Mouse (Mus musculus) NIH3T3 (cell line): ENCODE measurements around the gene S1pr5.
"Not testable (repeated sequence)": the region's sequence is repeated elsewhere in the genome, so short reads cannot be mapped to it uniquely, and the experiment has no call there.

Experiments
- DNase-seq: peaks from one replicate; pipeline ENCODE4 v3.0.0-alpha.2; 2012; ENCODE audit warnings: low read depth

Gene S1pr5

DNA sequence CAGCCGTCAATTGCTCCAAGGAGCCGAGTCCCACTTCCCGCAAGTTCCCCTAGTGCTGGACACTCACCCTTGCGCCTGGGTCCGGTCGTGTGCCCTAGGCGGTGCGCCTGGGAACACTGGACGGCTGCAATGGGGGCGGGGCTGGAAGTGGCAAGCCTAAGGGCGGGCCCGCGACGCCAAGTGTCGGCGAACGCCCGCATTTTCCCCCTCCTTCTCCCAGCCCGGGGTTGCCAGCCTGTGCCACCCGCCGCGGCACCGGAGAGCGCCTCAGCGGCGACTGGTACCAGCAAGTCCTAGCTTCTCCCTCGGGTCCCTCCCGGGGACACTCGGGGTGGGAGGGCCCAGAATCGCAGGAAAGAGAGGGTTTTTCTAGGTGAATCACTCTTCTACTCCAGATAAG is at the start of gene S1pr5:
TSS of gene S1pr5 (minus strand) at position 118 of the 400 bp plus-strand sequence.
- no peak for DNase-seq

- no peak for DNase-seq
Measured at GRCm38 (mm10) chr9:21292271-21292670, 44.0 kb upstream of the S1pr5 start.

DNA sequence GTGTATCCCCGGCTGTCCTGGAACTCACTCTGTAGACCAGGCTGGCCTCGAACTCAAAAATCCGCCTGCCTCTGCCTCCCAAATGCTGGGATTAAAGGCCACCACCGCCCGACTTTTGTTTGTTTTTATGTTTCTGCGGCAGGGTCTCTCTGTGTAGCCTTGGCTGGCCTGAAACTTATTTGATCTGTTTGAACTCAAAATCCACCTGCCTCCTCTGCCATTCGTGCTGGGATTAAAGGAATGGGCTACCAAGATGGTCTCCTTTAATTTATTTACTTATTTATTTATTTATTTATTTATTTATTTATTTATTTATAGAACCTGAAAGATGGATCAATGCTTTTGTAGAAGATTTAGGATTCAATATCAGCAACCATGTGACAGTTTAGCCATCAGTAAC is 43.6 kb upstream of the S1pr5 start:
- DNase-seq, result not testable (repeated sequence)

DNA sequence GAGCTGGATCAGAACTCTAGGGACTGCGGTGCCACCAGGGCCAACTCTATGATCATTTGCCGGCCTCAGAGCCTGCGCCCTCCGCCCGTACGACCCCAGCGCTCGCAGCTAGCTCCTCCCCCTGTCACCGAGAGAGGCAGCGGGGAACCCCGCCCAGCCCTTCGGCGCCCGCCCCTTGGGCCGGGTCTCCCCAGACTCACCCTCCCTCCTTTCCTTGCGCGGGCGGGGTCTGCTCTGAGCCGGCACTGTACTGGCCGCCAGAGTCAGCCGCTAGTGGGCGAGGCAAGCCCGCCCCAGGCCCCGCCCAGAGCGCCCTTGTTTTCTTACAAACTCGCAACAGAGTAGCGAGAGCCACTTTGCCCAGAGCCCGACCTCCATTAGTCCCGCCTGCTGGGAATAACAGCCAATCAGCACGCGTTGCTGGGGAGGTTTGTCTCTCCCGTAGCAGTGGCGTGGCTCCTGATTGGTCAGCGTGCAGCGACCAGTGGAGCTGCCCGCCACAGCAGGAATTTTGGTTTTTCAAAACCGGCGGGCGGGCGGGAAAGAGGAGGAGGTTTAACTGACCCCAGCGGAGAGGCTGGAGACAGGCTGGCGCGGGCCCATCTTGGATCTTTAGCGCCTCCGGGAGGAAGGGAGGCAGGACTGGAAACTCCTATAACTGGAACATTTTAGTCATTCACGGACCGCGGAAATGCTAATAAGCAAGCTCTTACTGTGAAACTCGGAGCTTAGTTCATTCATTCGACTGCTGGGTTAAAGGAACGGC is 43.0 kb upstream of the S1pr5 start, which contains the start of gene Cdkn2d:
TSS of gene Cdkn2d (minus strand) at position 386 of the 766 bp plus-strand sequence.
- DNase-seq, result peak; percentile 99

- DNase-seq, result peak; percentile 39
Measured at GRCm38 (mm10) chr9:21290589-21290988, 42.3 kb upstream of the S1pr5 start.

- no peak for DNase-seq
Measured at GRCm38 (mm10) chr9:21289337-21289671, 41.1 kb upstream of the S1pr5 start.

DNA sequence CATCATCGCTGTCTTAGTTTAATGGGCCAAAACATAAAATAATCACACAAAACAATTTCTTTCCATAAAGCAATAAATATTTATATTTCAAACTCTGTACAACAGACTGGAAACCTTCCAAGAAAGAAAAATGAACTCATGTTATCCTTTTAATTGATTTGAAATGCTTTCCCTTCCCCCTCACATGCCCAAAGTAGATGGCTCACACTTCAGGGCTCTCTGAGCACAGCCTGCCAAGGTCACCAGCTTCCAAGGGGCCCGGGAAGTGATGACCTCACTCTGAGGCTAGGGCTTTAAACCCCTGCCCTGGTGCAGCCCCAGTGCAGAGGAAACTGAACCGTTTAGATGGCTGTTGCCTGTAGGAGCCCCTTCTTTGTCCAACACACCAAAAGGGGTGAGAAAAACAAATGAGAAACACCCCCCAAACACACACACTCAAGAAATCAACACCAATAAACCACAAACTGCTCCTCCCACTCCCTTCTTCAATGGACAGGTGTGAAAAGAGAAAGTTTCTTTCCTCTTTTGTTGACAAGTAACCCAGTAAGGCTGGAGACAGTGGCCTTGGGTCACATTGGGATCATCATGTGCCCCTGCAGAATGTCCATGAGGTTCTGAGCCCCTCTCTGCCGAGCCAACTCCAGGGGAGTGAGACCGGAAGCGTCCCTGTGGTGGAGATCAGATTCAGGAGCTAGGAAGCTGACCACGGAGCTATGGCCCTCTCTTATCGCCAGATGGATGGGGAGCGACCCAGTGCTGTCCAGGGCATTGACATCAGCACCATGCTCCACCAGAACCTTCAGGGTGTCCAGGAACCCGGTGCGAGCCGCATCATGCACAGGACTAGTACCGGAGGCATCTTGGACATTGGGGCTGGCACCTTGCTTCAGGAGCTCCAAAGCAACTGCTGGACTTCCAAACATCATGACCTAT is 40.4 kb upstream of the S1pr5 start:
- DNase-seq, result peak; percentile 32

GRCm38 (mm10) chr9:21287571-21288402 is 39.5 kb upstream of the S1pr5 start, which contains the start of gene Kri1:
Gene Kri1, minus strand, starts transcription at chr9:21287969.
- DNase-seq, result peak; percentile 98

- no peak for DNase-seq
Measured at GRCm38 (mm10) chr9:21286753-21287152, 38.5 kb upstream of the S1pr5 start.

DNA sequence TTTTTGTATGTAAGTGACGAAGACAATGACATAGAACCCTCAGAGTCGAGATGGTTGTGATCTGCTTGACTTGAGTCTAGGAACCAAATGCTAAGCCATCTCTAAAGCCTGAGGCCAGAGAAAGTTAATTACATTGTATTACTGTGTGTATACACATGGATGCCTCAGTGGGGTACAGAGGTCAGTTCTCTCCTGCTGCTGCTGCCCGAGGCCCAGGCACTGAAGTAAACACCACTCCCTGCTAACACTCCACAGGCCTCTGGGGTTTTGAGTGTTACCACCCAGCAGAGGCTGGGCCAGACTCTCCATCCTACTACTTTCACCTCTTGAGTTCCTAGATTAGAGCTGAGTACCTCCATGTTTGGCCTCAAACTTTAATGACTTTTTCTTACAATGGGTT is 35.8 kb upstream of the S1pr5 start:
- no peak for DNase-seq

GRCm38 (mm10) chr9:21283591-21283990 is 35.3 kb upstream of the S1pr5 start:
- no peak for DNase-seq

DNA sequence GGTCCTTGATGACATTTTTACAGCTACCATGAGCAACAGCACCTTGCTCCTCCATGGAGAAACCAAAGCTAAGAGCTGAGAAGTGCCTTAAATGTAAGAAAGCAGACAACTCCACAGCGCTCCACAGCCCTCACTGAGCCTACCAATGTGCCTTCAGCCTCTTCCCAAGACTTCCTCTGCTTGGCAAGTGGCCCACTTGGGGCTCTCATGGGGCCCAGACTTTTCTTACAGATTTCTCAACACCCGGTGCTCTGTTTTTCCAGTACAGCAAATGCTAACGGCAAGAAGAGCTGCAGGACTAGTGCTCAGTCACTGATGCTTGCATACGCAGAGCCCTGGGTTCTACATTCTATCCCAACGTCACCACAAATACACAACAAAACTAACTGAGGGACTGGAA is 29.5 kb upstream of the S1pr5 start:
- no peak for DNase-seq

GRCm38 (mm10) chr9:21276307-21276706 is 28.1 kb upstream of the S1pr5 start:
- DNase-seq, result no peak

DNA sequence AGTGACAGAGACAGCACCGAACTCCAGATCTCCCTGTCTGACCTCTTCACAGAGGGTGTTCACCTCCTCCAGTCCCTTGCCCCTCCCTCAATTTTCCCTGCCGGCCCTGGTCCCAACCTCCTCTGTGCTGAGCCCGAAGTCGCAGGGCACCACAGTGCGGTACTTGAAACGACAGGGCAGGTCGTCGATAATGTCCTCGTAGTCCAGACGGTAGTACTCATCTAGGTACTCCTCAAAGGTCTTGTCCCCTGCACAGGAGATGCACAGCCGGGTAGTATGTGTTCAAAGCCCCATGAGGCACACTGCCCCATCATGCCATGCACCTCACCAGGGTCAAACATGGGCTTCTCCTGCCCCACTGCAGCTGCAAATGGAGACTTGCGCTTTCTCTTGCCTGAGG is 27.5 kb upstream of the S1pr5 start:
- no peak for DNase-seq

DNA sequence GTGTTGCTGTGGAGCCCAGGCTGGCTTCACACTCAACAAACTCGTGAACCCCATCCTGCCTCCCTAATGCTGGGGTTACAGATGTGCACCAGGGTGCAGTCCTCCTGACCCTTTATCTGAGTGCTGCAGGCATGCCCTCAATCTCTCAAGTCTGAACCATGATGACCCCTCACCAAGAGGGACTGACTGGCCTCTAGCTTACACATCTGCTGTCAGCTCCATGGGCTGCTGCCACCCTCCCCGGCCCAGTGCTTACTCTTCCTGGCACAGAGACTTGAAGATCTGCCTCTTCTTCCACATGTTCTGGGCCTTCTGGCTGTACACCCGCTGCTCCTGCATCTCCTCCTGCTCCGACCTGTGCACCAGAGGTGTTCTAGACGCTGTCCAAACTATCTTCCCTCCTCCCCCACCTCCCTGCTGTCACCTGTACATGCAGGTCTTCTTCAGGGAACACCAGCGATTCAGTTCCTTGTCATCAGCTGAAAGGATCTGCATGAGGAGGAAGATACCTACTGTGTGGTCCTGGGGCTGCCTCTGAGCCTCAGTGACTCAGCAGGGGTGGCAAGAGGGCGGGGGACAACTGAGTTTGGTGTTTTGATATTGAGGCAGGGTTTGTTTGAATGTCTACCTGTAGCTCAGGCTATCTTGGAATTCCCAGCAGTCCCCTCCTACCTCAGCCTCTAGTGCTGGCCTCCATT is 26.9 kb upstream of the S1pr5 start:
- DNase-seq, result no peak

DNA sequence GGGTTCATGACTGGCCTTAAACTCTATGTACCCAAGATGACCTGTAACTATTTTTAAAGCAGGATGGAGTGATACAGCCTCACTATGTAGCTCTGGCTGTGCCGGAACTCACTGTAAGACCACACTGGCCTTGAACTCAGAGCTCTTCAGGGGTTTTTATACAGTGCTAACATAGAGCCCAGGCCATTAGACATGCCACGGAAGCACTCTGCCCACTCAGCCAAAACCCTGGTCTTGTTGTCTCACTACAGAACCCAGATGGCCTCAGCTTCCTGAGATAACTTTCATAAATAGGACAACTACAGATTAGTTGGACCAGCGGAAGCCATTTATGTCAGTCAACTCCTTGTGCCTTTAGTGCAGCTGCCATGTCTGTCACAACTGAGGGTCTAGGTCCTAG is 26.1 kb upstream of the S1pr5 start:
- no peak for DNase-seq

GRCm38 (mm10) chr9:21273520-21274228 is 25.4 kb upstream of the S1pr5 start:
- DNase-seq, result no peak

GRCm38 (mm10) chr9:21273094-21273493 is 24.9 kb upstream of the S1pr5 start:
- DNase-seq, result no peak

DNA sequence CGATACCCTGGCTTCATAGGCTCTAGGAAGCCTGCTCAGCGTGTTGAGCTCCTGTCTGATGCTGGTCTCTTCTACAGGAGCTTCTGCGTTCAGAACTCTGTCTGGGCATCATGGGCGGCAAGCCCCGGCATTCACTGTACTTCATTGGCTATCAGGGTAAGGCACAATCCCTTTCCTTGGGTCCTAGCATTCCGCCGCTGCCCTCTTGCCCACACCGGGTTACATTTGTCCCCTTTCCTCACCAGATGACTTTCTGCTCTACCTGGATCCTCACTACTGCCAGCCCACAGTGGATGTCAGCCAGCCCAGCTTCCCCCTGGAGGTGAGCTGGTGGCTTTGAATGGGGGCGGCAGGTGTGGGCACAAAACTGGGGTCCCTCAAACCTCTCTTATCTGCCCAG is 24.1 kb upstream of the S1pr5 start:
- DNase-seq, result no peak

- not testable (repeated sequence) for DNase-seq
Measured at GRCm38 (mm10) chr9:21269590-21269989, 21.3 kb upstream of the S1pr5 start.

DNA sequence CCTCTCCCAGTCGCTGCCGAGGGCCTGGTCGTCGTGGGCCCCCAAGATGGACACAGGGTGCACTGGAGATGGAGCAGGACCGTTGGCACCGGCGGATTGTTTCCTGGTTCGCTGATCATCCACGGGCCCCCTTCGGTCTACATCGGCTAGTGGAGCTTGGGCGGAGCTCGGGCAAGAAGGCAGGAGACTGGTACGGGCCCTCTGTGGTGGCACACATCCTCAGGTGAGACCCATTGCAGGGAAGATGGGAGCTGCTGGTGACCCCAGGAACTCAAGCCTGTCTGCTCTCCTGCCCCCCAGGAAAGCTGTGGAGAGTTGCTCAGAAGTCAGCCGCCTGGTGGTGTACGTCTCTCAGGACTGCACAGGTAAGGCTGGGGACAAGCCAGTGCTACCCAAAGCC is 20.1 kb upstream of the S1pr5 start:
- DNase-seq, result no peak
